Mouse (Mus musculus) thymus, adult 2 months (tissue): ENCODE results near the gene Chrm5.

ENCODE experiments used
- CTCF ChIP-seq: fragments of 200-500 bp; IDR thresholded peaks from 2 replicates; pipeline ENCODE4 v1.5.1; 2012; ENCODE audit warnings: mild to moderate bottlenecking, control low read depth, low read length, moderate library complexity, borderline replicate concordance; ENCODE audit not compliant: control insufficient read depth, poor library complexity, insufficient read depth; ENCODE audit errors: extremely low read depth
- POLR2A ChIP-seq: fragments of 200-500 bp; IDR thresholded peaks from 2 replicates; pipeline ENCODE4 v1.6.1; 2012; ENCODE audit warnings: mild to moderate bottlenecking, low read length, control low read depth, moderate library complexity; ENCODE audit not compliant: control insufficient read depth, poor library complexity, insufficient read depth; ENCODE audit errors: extremely low read depth

- TF ChIP-seq POLR2A (no peak), CTCF (no peak)
These were observed 35.1 kb downstream of the Chrm5 start for GRCm38 (mm10) chr2:112445511-112445910.
